Mouse (Mus musculus) brain, embryonic 14.5 days (tissue): ENCODE data around the gene Zbtb12.

Experiments used
- CTCF ChIP-seq: fragments of 200-500 bp; IDR thresholded peaks from 2 replicates; pipeline ENCODE4 v1.5.1; 2012; ENCODE audit warnings: inconsistent platforms, mild to moderate bottlenecking, moderate library complexity, borderline replicate concordance; ENCODE audit not compliant: insufficient read depth, insufficient read length; ENCODE audit errors: extremely low read depth
- POLR2A ChIP-seq: fragments of 200-500 bp; IDR thresholded peaks from 2 replicates; pipeline ENCODE4 v1.6.1; 2012; ENCODE audit warnings: mild to moderate bottlenecking, inconsistent platforms, borderline replicate concordance; ENCODE audit not compliant: poor library complexity, insufficient read depth, insufficient read length, severe bottlenecking; ENCODE audit errors: extremely low read depth

DNA sequence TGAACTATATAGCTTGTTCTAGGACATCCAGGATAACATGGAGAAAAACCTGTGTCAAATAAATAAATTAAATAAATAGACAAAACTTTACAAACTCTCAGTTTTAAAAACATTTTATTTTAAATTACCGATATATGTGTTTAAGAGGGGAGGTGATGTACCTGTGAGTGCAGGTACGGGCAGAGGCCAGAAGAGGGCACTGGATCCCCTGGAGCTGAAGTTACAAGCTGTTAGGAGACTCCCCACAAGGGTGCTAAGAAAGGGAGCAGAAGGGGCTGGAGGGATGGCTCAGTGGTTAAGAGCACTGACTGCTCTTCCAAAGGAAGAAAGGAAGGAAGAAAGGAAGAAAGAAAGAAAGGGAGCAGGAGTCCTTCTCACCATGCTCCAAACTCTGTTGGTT, 12.1 kb downstream of the Zbtb12 start:
- no peak for TF ChIP-seq POLR2A
- TF ChIP-seq CTCF: no peak
